In genomic region chr7:118125736-118126135, GRCm38 (mm10) we compare ENCODE assay signal across 14 mouse cellular contexts.
"Had no signal": no experiment of that assay in that cellular context is flagged by ENCODE, and none has a peak within 500 bp of the region (broad histone marks: within the 10 kb centered on the region; RNA-seq: fewer than 3 reads in every experiment).

No protein-coding gene starts in this region.

- H3K9me3 ChIP-seq: kidney, embryonic 15.5 days; liver, embryonic 15.5 days had no signal

- ATAC-seq: intestine, postnatal 0 days had no signal

- DNase-seq: kidney, postnatal 10 days; kidney, postnatal 36 days; layer of hippocampus, postnatal 36 days; lung, adult 2 months; lung, postnatal 14 days; lung, postnatal 4 days; midbrain, embryonic 14.5 days; thymus, adult 18-20 months; thymus, postnatal 4 days had no signal

- H3K27ac ChIP-seq: kidney, embryonic 15.5 days; left cerebral cortex, adult 2 months had no signal

- H3K27me3 ChIP-seq: kidney, embryonic 15.5 days; liver, embryonic 15.5 days had no signal

- H3K4me2 ChIP-seq: midbrain, embryonic 11.5 days had no signal

- H3K9ac ChIP-seq: kidney, embryonic 15.5 days; liver, embryonic 15.5 days had no signal

- H3K4me3 ChIP-seq: left cerebral cortex, adult 2 months had no signal
